Mouse (Mus musculus): ENCODE data around the gene Fcgrt. TPM values are rescaled to one million over a fixed set of nuclear protein-coding genes. Genes with fewer than 3 reads are reported as not detected.

Fcgrt gene
- polyA plus RNA-seq, 1 experiment: 120 TPM

DNA sequence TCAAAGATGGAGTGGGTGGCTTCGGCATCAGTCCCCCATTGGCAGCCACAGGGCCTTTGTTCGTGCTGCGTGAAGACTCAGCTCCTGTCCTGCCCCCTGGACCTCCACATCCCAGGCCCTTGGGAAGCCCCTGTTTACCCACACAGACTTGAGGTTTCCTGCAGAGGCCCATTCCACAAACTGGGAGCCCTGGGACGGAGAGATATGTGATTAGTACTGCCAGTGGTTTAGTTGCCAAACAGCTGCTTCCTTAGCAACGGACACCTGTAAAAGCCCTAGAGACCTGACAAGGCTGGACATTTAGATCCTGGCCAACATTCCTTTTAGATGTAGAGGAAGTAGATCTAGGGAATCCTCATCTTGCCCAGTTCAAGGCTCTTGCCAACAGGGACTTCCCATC, 38.3 kb upstream of the Fcgrt start:
- no peak for TF ChIP-seq CTCF (IDR thresholded peaks at IDR 0.05; ENCODE audit: insufficient read depth, low read length)
- no peak for TF ChIP-seq POLR2A (IDR thresholded peaks at IDR 0.05; ENCODE audit: borderline replicate concordance, extremely low read depth, low read depth, low read length)
- 84% methylated on average over 5 of the region's 5 CpGs for WGBS
- DNase-seq: no peak
- H3K4me3 ChIP-seq (replicated peaks; ENCODE audit: extremely low read depth, low read depth, low read length): no peak overlapping the region
- no peaks in the 10 kb centered on the region for H3K4me1 ChIP-seq (ENCODE audit: control insufficient read depth, insufficient read depth, low read length)

GRCm38 (mm10) chr7:45141319-45141718, 37.7 kb upstream of the Fcgrt start:
- TF ChIP-seq CTCF (IDR thresholded peaks at IDR 0.05; ENCODE audit: insufficient read depth, low read length) (no peak), POLR2A (IDR thresholded peaks at IDR 0.05; ENCODE audit: borderline replicate concordance, extremely low read depth, low read depth, low read length) (no peak)
- DNase-seq: no peak
- WGBS: 81% methylated on average over 3 of the region's 3 CpGs
- H3K4me3 ChIP-seq (replicated peaks; ENCODE audit: extremely low read depth, low read depth, low read length): no peak overlapping the region
- H3K4me1 ChIP-seq (ENCODE audit: control insufficient read depth, insufficient read depth, low read length): 0 out of 2 replicates have a peak, but pooled peaks cover 2% of the 10 kb centered on the region

DNA sequence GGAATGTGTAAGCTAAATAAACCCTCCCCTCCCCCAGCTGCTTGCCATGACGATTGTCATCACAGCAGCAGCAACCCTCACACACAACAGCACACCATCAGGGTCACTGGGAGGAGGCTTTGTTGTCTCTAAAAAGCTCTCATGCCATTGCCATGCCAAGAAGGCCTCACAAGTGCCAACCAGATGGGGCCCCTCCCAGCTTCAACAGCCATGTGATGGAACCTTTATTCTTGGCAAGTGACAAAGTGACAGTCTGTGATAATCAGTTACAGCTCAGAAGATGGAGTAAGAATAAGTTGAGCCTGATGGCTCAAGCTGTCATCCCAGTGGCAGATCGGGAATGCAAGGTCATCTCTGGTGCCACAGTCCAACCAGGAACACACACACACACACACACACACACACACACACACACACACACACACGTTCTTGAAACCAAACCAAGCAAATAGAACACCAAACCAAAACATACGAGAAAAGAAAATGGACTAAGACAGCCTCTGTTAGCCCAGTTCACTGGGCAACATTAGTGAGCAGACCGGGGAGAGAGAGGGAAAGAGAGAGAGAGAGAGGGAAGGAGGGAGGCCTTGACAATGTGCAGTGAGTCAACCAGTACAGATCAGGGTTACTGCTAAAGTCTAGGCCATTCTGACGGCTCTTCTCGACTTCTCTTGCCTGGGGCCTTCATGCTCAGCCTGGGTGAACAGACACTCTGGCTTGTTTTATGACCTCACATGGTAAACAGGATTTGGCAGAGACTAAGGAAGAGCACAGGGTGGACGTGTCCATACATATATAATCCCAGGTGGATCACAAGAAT, 36.5 kb upstream of the Fcgrt start:
- no peak for DNase-seq
- TF ChIP-seq POLR2A (IDR thresholded peaks at IDR 0.05; ENCODE audit: borderline replicate concordance, extremely low read depth, low read depth, low read length) (no peak), CTCF (IDR thresholded peaks at IDR 0.05; ENCODE audit: insufficient read depth, low read length) (no peak)
- 64% methylated on average over 8 of the region's 8 CpGs for WGBS

GRCm38 (mm10) chr7:45138403-45138802, 34.8 kb upstream of the Fcgrt start:
- WGBS: 85% methylated on average over 1 of the region's 1 CpGs
- Histone ChIP-seq H3K4me3 (replicated peaks; ENCODE audit: extremely low read depth, low read depth, low read length) (no peak overlapping the region), H3K4me1 (ENCODE audit: control insufficient read depth, insufficient read depth, low read length) (0 out of 2 replicates have a peak, but pooled peaks cover 5% of the 10 kb centered on the region)
- TF ChIP-seq CTCF (IDR thresholded peaks at IDR 0.05; ENCODE audit: insufficient read depth, low read length) (no peak), POLR2A (IDR thresholded peaks at IDR 0.05; ENCODE audit: borderline replicate concordance, extremely low read depth, low read depth, low read length) (no peak)
- DNase-seq: no peak

More for the DNA sequence above, 36.5 kb upstream of the Fcgrt start:
- H3K4me1 ChIP-seq (ENCODE audit: control insufficient read depth, insufficient read depth, low read length): 0 out of 2 replicates have a peak, but pooled peaks cover 2% of the 10 kb centered on the region
- no peak overlapping the region for H3K4me3 ChIP-seq (replicated peaks; ENCODE audit: extremely low read depth, low read depth, low read length)

GRCm38 (mm10) chr7:45137171-45138006, 33.7 kb upstream of the Fcgrt start:
- WGBS: 60% methylated on average over 12 of the region's 12 CpGs
- H3K4me1 ChIP-seq (ENCODE audit: control insufficient read depth, insufficient read depth, low read length): 0 out of 2 replicates have a peak, but pooled peaks cover 5% of the 10 kb centered on the region

GRCm38 (mm10) chr7:45135993-45136567, 32.4 kb upstream of the Fcgrt start, which contains the start of the genes Gm45713 and Flt3l:
Gene Gm45713, minus strand, starts transcription at chr7:45136231.
Gene Flt3l, minus strand, starts transcription at chr7:45136432.
- TF ChIP-seq CTCF (IDR thresholded peaks at IDR 0.05; ENCODE audit: insufficient read depth, low read length) (peak; percentile 76), POLR2A (IDR thresholded peaks at IDR 0.05; ENCODE audit: borderline replicate concordance, extremely low read depth, low read depth, low read length) (peak; percentile 63; the same call in 1 of the 2 replicates)

More at GRCm38 (mm10) chr7:45137171-45138006, 33.7 kb upstream of the Fcgrt start:
- TF ChIP-seq POLR2A (IDR thresholded peaks at IDR 0.05; ENCODE audit: borderline replicate concordance, extremely low read depth, low read depth, low read length): no peak
- no peak for TF ChIP-seq CTCF (IDR thresholded peaks at IDR 0.05; ENCODE audit: insufficient read depth, low read length)
- DNase-seq: no peak
- H3K4me3 ChIP-seq (replicated peaks; ENCODE audit: extremely low read depth, low read depth, low read length): no peak overlapping the region

DNA sequence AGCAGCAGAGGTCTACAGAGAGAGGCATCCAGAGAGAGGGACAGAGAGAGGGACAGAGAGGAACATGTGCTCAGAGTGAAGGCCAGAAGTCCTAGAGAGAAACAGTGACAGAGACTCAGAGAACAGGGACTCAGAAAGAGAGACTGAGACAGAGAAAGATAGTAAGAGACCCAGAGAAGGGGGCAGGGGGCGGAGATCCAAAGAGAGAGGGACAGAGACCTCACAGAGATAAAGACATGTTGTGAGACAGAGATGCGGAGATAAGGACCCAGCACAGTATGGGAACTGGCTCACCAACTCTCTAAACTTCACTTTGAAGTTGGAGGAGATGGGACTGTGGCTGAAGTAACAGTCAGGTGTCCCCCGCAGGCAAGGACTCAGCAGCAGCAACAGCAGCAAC, 31.7 kb upstream of the Fcgrt start:
- WGBS: 75% methylated on average over 3 of the region's 3 CpGs
- TF ChIP-seq POLR2A (IDR thresholded peaks at IDR 0.05; ENCODE audit: borderline replicate concordance, extremely low read depth, low read depth, low read length): no peak
- no peak for DNase-seq
- Histone ChIP-seq H3K4me3 (replicated peaks; ENCODE audit: extremely low read depth, low read depth, low read length) (peak overlapping the region; percentile 78), H3K4me1 (ENCODE audit: control insufficient read depth, insufficient read depth, low read length) (0 out of 2 replicates have a peak, but pooled peaks cover 5% of the 10 kb centered on the region)

More at GRCm38 (mm10) chr7:45135993-45136567, 32.4 kb upstream of the Fcgrt start, which contains the start of the genes Gm45713 and Flt3l:
- H3K4me1 ChIP-seq (ENCODE audit: control insufficient read depth, insufficient read depth, low read length): 0 out of 2 replicates have a peak, but pooled peaks cover 5% of the 10 kb centered on the region
- WGBS: under 1% methylated on average over 29 of the region's 29 CpGs
- peak within 1 kb of the TSS; percentile 78 for H3K4me3 ChIP-seq (replicated peaks; ENCODE audit: extremely low read depth, low read depth, low read length)
- DNase-seq: peak; percentile 93

DNA sequence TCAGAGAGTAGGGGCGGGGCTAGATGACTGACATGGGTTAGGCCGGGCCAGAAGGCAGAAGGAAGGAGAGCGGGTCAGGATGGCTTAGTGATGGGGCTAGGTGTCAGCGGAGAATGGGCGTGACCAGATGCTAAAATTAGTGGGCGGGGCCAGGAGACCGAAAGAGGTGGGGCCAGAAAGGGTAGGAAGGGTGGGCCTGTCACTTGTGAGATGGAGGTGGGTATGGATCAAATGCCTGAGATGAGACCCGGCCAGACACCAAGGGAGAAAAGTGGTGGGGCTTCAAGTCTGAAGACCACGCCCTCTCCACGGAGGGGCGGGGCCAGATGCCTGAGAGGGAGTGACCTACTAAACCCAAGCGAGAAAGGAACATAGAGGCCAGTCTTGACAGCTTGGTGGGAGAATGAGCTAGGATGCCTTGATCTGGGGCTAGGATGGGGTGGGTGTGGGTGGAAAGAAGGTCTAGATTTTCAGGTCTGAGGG, 30.9 kb upstream of the Fcgrt start:
- no peak for DNase-seq
- WGBS: 22% methylated on average over 12 of the region's 12 CpGs
- TF ChIP-seq POLR2A (IDR thresholded peaks at IDR 0.05; ENCODE audit: borderline replicate concordance, extremely low read depth, low read depth, low read length) (no peak), CTCF (IDR thresholded peaks at IDR 0.05; ENCODE audit: insufficient read depth, low read length) (no peak)
- peaks cover 7% of the 10 kb centered on the region; the same call in 1 of the 2 replicates for H3K4me1 ChIP-seq (ENCODE audit: control insufficient read depth, insufficient read depth, low read length)
- H3K4me3 ChIP-seq (replicated peaks; ENCODE audit: extremely low read depth, low read depth, low read length): peak overlapping the region; percentile 14
